Mouse (Mus musculus) heart, postnatal 0 days (tissue): ENCODE measurements around the gene Foxp1. TPM values are rescaled to one million over a fixed set of nuclear protein-coding genes. Genes with fewer than 3 reads are reported as not detected.

ENCODE experiments used
- ATAC-seq: fragments of 200-750 bp; cut with Nextera tagmentation; 2 replicates; pipeline ENCODE4 v1.8.0; 2017; ENCODE audit warnings: low read depth, moderate number of reproducible peaks, moderate library complexity; ENCODE audit not compliant: insufficient read depth
- DNase-seq: peaks from one replicate; pipeline ENCODE4 v3.0.0-alpha.2; 2016; ENCODE audit warnings: low spot score
- H3K27ac ChIP-seq: fragments of 300-500 bp; sonication (generic); 2 replicates; pipeline ENCODE4 v1.5.1; 2014; ENCODE audit warnings: low read depth, mild to moderate bottlenecking
- H3K27me3 ChIP-seq: fragments of 300-500 bp; sonication (generic); 2 replicates; pipeline ENCODE4 v1.6.1; 2014; ENCODE audit warnings: low read length, mixed read lengths; ENCODE audit not compliant: control insufficient read depth, insufficient read depth
- H3K36me3 ChIP-seq: fragments of 300-500 bp; sonication (generic); replicated peaks from 2 replicates; pipeline ENCODE4 v1.6.1; 2014; ENCODE audit warnings: low read length, mixed read lengths; ENCODE audit not compliant: control insufficient read depth, insufficient read depth
- H3K4me1 ChIP-seq: fragments of 300-500 bp; sonication (generic); 2 replicates; pipeline ENCODE4 v1.6.1; 2014; ENCODE audit warnings: antibody characterized with exemption; ENCODE audit not compliant: control insufficient read depth, insufficient read depth
- H3K4me2 ChIP-seq: fragments of 300-500 bp; sonication (generic); 2 replicates; pipeline ENCODE4 v1.6.1; 2014; ENCODE audit warnings: low read depth, mild to moderate bottlenecking, low read length, moderate library complexity
- H3K4me3 ChIP-seq: fragments of 300-500 bp; sonication (generic); 2 replicates; pipeline ENCODE4 v1.5.1; 2014; ENCODE audit warnings: low read depth, low read length
- H3K9ac ChIP-seq: fragments of 300-500 bp; sonication (generic); replicated peaks from 2 replicates; pipeline ENCODE4 v1.6.1; 2014; ENCODE audit warnings: low read depth, low read length, mixed read lengths
- H3K9me3 ChIP-seq: fragments of 300-500 bp; sonication (generic); replicated peaks from 2 replicates; pipeline ENCODE4 v1.6.1; 2016; ENCODE audit warnings: low read length; ENCODE audit not compliant: control insufficient read depth
- CTCF ChIP-seq: IDR thresholded peaks from 2 replicates; pipeline ENCODE4 v1.5.1; 2016; ENCODE audit warnings: antibody characterized with exemption, control low read depth, low read depth
- EP300 ChIP-seq: IDR thresholded peaks from 2 replicates; pipeline ENCODE4 v1.6.1; 2016; ENCODE audit warnings: antibody characterized with exemption, low read depth
- WGBS: fragments of 180-500 bp; shearing (Covaris S2); extraction: QIAGEN DNeasy Blood & Tissue Kit; methylation state at CpG from one replicate; pipeline ENCODE4 v1.1.7; 2014; 5-methylcytosine and 5-hydroxymethylcytosine counted together
- polyA plus RNA-seq: library from polyadenylated mRNA; unstranded; fragments of >200 nt; fragmentation: Nextera tagmentation; extraction: Ambion mirVana; gene quantifications from 2 replicates; pipeline ENCODE4 v1.2.1, GENCODE M21; 2015
- total RNA-seq: library from RNA; depleted of rRNA; stranded (reverse); fragments of >200 nt; gene quantifications from 2 replicates; pipeline ENCODE4 v1.2.3, GENCODE M21; 2014; ENCODE audit warnings: low replicate concordance

The Foxp1 gene
- total and polyA plus RNA-seq, 2 experiments from 2014 or later, result 40.7 to 88.1 TPM

DNA sequence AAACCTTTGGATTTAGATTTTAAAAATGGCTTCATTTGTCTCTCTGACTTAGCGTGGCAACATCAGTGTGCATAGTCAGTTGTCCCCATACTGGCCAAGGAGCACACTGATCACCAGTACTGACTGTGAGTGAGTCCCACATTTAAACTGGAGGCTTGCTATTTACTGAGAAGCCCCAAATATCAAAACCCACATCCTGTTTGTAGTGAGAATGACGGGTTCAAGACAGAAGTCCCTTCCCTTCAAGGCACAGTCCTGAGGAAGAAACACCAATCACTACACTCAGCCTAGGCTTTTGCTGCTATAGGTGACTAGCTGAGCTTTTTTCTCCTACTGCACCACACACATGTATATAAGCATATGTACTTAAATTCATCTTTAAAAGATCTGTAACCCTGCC, 264.8 kb downstream of the Foxp1 start:
- no peak overlapping the region for H3K9ac ChIP-seq
- no peak overlapping the region for H3K4me2 ChIP-seq
- H3K36me3 ChIP-seq, result 0 out of 2 replicates have a peak, but pooled peaks cover 4% of the 10 kb centered on the region
- no peaks in the 10 kb centered on the region for H3K9me3 ChIP-seq
- ATAC-seq (no peak), DNase-seq (no peak)
- TF ChIP-seq EP300 (no peak), CTCF (no peak)
- no peaks in the 10 kb centered on the region for H3K27me3 ChIP-seq
- no peak overlapping the region for H3K4me3 ChIP-seq
- H3K4me1 ChIP-seq, result peaks cover 15% of the 10 kb centered on the region
- H3K27ac ChIP-seq, result no peak overlapping the region
- WGBS, result 73% methylated on average over 2 of the region's 2 CpGs

DNA sequence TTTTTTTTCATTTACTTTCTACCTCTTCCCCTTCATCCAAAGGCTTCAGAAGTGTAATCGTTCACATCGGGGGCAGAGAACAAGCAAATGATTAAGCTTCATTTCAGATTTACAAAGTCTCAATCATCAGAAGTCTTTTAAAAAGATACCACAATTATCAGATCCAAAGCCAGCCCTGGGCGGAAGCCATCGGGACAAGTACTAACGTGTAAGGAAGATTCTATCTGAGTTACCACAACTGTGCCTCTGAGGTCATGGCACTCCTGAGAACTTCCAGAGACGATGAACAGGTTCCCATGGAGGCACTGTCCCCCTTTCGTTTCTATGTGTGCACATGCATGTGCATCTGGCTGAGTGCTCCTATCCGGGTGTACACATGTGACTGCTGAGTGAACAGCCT, 269.2 kb downstream of the Foxp1 start:
- H3K27ac ChIP-seq, result no peak overlapping the region
- no peaks in the 10 kb centered on the region for H3K27me3 ChIP-seq
- 70% methylated on average over 8 of the region's 8 CpGs for WGBS
- TF ChIP-seq EP300, result no peak
- ATAC-seq, result no peak
- DNase-seq, result no peak
- no peaks in the 10 kb centered on the region for H3K9me3 ChIP-seq
- peaks cover 12% of the 10 kb centered on the region for H3K4me1 ChIP-seq
- H3K9ac ChIP-seq, result no peak overlapping the region
- H3K4me2 ChIP-seq, result no peak overlapping the region
- H3K4me3 ChIP-seq, result no peak overlapping the region
- H3K36me3 ChIP-seq, result no peaks in the 10 kb centered on the region

- H3K4me1 ChIP-seq, result peaks cover 12% of the 10 kb centered on the region
- no peak overlapping the region for H3K4me3 ChIP-seq
- no peaks in the 10 kb centered on the region for H3K36me3 ChIP-seq
- H3K9ac ChIP-seq, result no peak overlapping the region
- DNase-seq (no peak), ATAC-seq (no peak)
- no peaks in the 10 kb centered on the region for H3K9me3 ChIP-seq
- no peak overlapping the region for H3K27ac ChIP-seq
- no peak overlapping the region for H3K4me2 ChIP-seq
- WGBS, result 80% methylated on average over 5 of the region's 5 CpGs
- no peaks in the 10 kb centered on the region for H3K27me3 ChIP-seq
- TF ChIP-seq EP300 (no peak), CTCF (no peak)
These were observed 269.7 kb downstream of the Foxp1 start for GRCm38 (mm10) chr6:99252816-99253215.

DNA sequence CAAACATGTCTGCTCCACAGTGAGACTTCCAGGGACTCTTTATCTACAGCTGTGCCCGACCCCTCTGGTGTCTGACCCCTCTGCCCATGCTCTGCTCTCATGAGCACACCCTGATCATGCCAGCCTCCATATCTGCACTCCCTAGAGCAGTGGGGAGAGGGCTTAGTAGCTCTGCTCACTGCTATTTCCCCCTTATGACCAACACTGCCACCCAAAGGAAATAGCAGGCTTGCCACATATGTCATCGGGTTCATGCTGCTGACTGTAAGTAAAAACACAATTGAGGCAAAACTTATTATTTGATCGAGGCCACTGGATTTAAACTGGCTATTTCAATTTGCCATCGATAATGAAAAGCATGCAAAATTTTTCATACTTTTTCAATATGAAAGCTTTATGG, 270.6 kb downstream of the Foxp1 start:
- no peak for TF ChIP-seq EP300
- peak; percentile 49 for TF ChIP-seq CTCF
- Histone ChIP-seq H3K27me3 (no peaks in the 10 kb centered on the region), H3K9ac (no peak overlapping the region), H3K9me3 (no peaks in the 10 kb centered on the region), H3K4me1 (peaks cover 12% of the 10 kb centered on the region), H3K27ac (no peak overlapping the region), H3K36me3 (no peaks in the 10 kb centered on the region), H3K4me2 (no peak overlapping the region), H3K4me3 (no peak overlapping the region)
- no peak for DNase-seq
- WGBS, result 74% methylated on average over 4 of the region's 4 CpGs
- 0 out of 2 replicates have a peak, but pooled peaks have one; percentile 49 for ATAC-seq

DNA sequence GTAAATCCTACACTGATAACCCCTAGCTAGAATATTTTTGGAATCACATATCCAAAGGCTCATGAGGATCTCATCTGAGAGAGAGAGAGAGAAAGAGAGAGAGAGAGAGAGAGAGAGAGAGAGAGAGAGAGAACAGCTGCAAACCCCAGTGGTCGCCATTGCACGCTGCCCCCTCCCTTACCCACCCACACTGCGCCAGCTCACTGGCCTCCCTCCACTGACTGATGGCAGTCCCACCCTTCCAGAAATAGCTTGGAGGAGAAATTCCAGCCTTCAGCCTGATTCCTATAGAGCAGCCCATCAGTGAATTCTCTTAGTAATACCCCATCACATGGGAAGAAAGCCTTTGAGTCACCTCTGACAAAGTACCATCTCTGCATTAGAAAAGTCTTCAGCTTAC, 271.3 kb downstream of the Foxp1 start:
- Histone ChIP-seq H3K9ac (no peak overlapping the region), H3K4me2 (no peak overlapping the region), H3K27ac (no peak overlapping the region), H3K4me1 (peaks cover 12% of the 10 kb centered on the region), H3K36me3 (no peaks in the 10 kb centered on the region), H3K27me3 (no peaks in the 10 kb centered on the region), H3K4me3 (no peak overlapping the region), H3K9me3 (no peaks in the 10 kb centered on the region)
- TF ChIP-seq CTCF, result no peak
- TF ChIP-seq EP300, result no peak
- 48% methylated on average over 3 of the region's 3 CpGs for WGBS
- ATAC-seq (peak; percentile 51; the same call in 1 of the 2 replicates), DNase-seq (no peak)

- Histone ChIP-seq H3K27me3 (no peaks in the 10 kb centered on the region), H3K4me2 (no peak overlapping the region), H3K9ac (no peak overlapping the region), H3K27ac (no peak overlapping the region), H3K4me3 (no peak overlapping the region), H3K4me1 (peaks cover 12% of the 10 kb centered on the region), H3K36me3 (no peaks in the 10 kb centered on the region), H3K9me3 (no peaks in the 10 kb centered on the region)
- ATAC-seq, result no peak
- WGBS, result 80% methylated on average over 5 of the region's 5 CpGs
- DNase-seq, result no peak
- TF ChIP-seq EP300 (no peak), CTCF (no peak)
These were observed 273.0 kb downstream of the Foxp1 start for GRCm38 (mm10) chr6:99249496-99250030.
